Mouse (Mus musculus): ENCODE data around the gene Arl2bp.
A peak's percentile ranks its signal among the peaks of the same experiment; 100 is the strongest.

Gene Arl2bp

GRCm38 (mm10) chr8:94666456-94667308 lies at the start of gene Arl2bp:
Gene Arl2bp (plus strand): TSS chr8:94666600.
- peak; percentile 95 for DNase-seq (ENCODE audit: low read depth, low spot score)

- peak; percentile 13 for DNase-seq (ENCODE audit: low read depth, low spot score)
These were observed 41.5 kb upstream of the Arl2bp start for GRCm38 (mm10) chr8:94624885-94625284.

GRCm38 (mm10) chr8:94633564-94634194 lies 32.7 kb upstream of the Arl2bp start:
- DNase-seq (ENCODE audit: low read depth, low spot score) = no peak

GRCm38 (mm10) chr8:94634211-94634610 lies 32.2 kb upstream of the Arl2bp start:
- no peak for DNase-seq (ENCODE audit: low read depth, low spot score)

GRCm38 (mm10) chr8:94641183-94641582 lies 25.2 kb upstream of the Arl2bp start:
- DNase-seq (ENCODE audit: low read depth, low spot score) = no peak

- DNase-seq (ENCODE audit: low read depth, low spot score) = no peak
These were observed 24.5 kb upstream of the Arl2bp start for GRCm38 (mm10) chr8:94641938-94642337.

GRCm38 (mm10) chr8:94645202-94645601 lies 21.2 kb upstream of the Arl2bp start:
- no peak for DNase-seq (ENCODE audit: low read depth, low spot score)

GRCm38 (mm10) chr8:94646165-94646564 lies 20.2 kb upstream of the Arl2bp start:
- DNase-seq (ENCODE audit: low read depth, low spot score) = no peak

- no peak for DNase-seq (ENCODE audit: low read depth, low spot score)
These were observed 16.9 kb upstream of the Arl2bp start for GRCm38 (mm10) chr8:94649496-94649895.

- DNase-seq (ENCODE audit: low read depth, low spot score) = no peak
These were observed 13.4 kb upstream of the Arl2bp start for GRCm38 (mm10) chr8:94652951-94653350.

GRCm38 (mm10) chr8:94654994-94655393 lies 11.4 kb upstream of the Arl2bp start:
- DNase-seq (ENCODE audit: low read depth, low spot score) = no peak

GRCm38 (mm10) chr8:94658031-94658430 lies 8.4 kb upstream of the Arl2bp start:
- no peak for DNase-seq (ENCODE audit: low read depth, low spot score)

- no peak for DNase-seq (ENCODE audit: low read depth, low spot score)
These were observed 6.0 kb upstream of the Arl2bp start for GRCm38 (mm10) chr8:94660418-94660817.

GRCm38 (mm10) chr8:94664722-94665121 lies 1.7 kb upstream of the Arl2bp start:
- DNase-seq (ENCODE audit: low read depth, low spot score) = no peak

GRCm38 (mm10) chr8:94674384-94674783 lies 8.0 kb downstream of the Arl2bp start:
- no peak for DNase-seq (ENCODE audit: low read depth, low spot score)

- no peak for DNase-seq (ENCODE audit: low read depth, low spot score)
These were observed 9.5 kb downstream of the Arl2bp start for GRCm38 (mm10) chr8:94675923-94676322.

GRCm38 (mm10) chr8:94678582-94678981 lies 12.2 kb downstream of the Arl2bp start:
- DNase-seq (ENCODE audit: low read depth, low spot score) = no peak

- peak; percentile 33 for DNase-seq (ENCODE audit: low read depth, low spot score)
These were observed 14.0 kb downstream of the Arl2bp start for GRCm38 (mm10) chr8:94680414-94680813.

GRCm38 (mm10) chr8:94682732-94683524 lies 16.5 kb downstream of the Arl2bp start:
- DNase-seq (ENCODE audit: low read depth, low spot score) = no peak

GRCm38 (mm10) chr8:94684287-94684686 lies 17.9 kb downstream of the Arl2bp start:
- no peak for DNase-seq (ENCODE audit: low read depth, low spot score)

- no peak for DNase-seq (ENCODE audit: low read depth, low spot score)
These were observed 19.6 kb downstream of the Arl2bp start for GRCm38 (mm10) chr8:94685953-94686352.

- no peak for DNase-seq (ENCODE audit: low read depth, low spot score)
These were observed 28.3 kb downstream of the Arl2bp start for GRCm38 (mm10) chr8:94694701-94695100.
